ENCODE assay signal across 36 mouse cellular contexts in the genomic region with DNA sequence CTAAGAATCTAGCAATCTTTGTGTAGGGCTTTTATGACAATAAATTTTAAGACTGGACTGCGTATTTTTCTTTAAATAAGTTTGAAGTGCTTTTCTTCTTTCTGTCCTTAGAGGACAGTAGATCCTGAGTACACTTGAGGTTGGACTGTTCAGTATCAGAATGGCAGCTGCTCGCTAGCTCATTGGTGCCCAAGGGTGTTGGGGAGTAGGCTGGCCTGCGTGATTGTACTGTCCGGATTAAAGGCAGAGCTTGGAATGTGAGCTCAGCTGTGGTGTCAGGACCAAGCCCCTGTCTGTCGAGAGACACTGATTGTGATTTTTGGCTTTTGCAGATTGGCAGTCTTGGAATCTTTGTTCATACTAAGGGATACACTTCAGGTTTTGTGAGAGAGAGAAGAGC. TPM values are rescaled to one million over a fixed set of nuclear protein-coding genes. Genes with fewer than 3 reads are reported as not detected.
A peak's percentile ranks its signal among the peaks of the same experiment; 100 is the strongest.
DNase-seq lines count a peak whose midpoint lies in the region; ATAC-seq lines count a peak whose summit lies in the region.
"Had no signal": no experiment of that assay in that cellular context is flagged by ENCODE, and none has a peak within 500 bp of the region (broad histone marks: within the 10 kb centered on the region; RNA-seq: fewer than 3 reads in every experiment).

No protein-coding gene starts in this region.

- H3K4me3 ChIP-seq in heart, embryonic 12.5 days: no peak overlapping the region
- H3K4me3 ChIP-seq in limb, embryonic 10.5 days: no peak overlapping the region
- H3K4me3 ChIP-seq: embryonic facial prominence, embryonic 12.5 days; erythroblast, embryonic 14.5 days; forebrain, embryonic 13.5 days; hindbrain, embryonic 13.5 days; liver, embryonic 15.5 days; neural tube, embryonic 15.5 days had no signal

- H3K9me3 ChIP-seq in heart, embryonic 12.5 days (replicated peaks): no peaks in the 10 kb centered on the region
- H3K9me3 ChIP-seq in limb, embryonic 10.5 days (replicated peaks): no peaks in the 10 kb centered on the region
- H3K9me3 ChIP-seq: embryonic facial prominence, embryonic 12.5 days; forebrain, embryonic 13.5 days; hindbrain, embryonic 13.5 days; liver, embryonic 15.5 days; neural tube, embryonic 15.5 days had no signal

- ATAC-seq in heart, embryonic 12.5 days (ENCODE audit: insufficient number of reproducible peaks, low FRiP score): no peak
- ATAC-seq: forebrain, embryonic 13.5 days; intestine, embryonic 16.5 days; midbrain, embryonic 16.5 days; Patski had no signal

- no peak overlapping the region for H3K4me2 ChIP-seq in heart, embryonic 12.5 days
- H3K4me2 ChIP-seq: embryonic facial prominence, embryonic 12.5 days; forebrain, embryonic 13.5 days; heart, embryonic 11.5 days; hindbrain, embryonic 13.5 days; liver, embryonic 15.5 days; lung, embryonic 14.5 days; midbrain, embryonic 11.5 days; neural tube, embryonic 15.5 days had no signal

- H3K27me3 ChIP-seq in heart, embryonic 12.5 days (replicated peaks): no peaks in the 10 kb centered on the region
- no peaks in the 10 kb centered on the region for H3K27me3 ChIP-seq in limb, embryonic 10.5 days (ENCODE audit: low read depth, poor library complexity, severe bottlenecking)
- H3K27me3 ChIP-seq: embryonic facial prominence, embryonic 12.5 days; forebrain, embryonic 13.5 days; hindbrain, embryonic 13.5 days; liver, embryonic 15.5 days; neural tube, embryonic 15.5 days; Patski had no signal

- H3K9ac ChIP-seq in heart, embryonic 12.5 days: no peak overlapping the region
- H3K9ac ChIP-seq: embryonic facial prominence, embryonic 12.5 days; forebrain, embryonic 13.5 days; hindbrain, embryonic 13.5 days; liver, embryonic 15.5 days; lung, embryonic 14.5 days; neural tube, embryonic 15.5 days had no signal

- H3K36me3 ChIP-seq in heart, embryonic 12.5 days: peaks cover 18% of the 10 kb centered on the region
- peaks cover 86% of the 10 kb centered on the region for H3K36me3 ChIP-seq in limb, embryonic 10.5 days

- no peak overlapping the region for H3K27ac ChIP-seq in heart, embryonic 12.5 days (ENCODE audit: poor library complexity, severe bottlenecking)
- no peak overlapping the region for H3K27ac ChIP-seq in limb, embryonic 10.5 days
- H3K27ac ChIP-seq: embryonic facial prominence, embryonic 12.5 days; forebrain, embryonic 13.5 days; hindbrain, embryonic 13.5 days; liver, embryonic 15.5 days; neural tube, embryonic 15.5 days; stomach, postnatal 0 days had no signal

- peak; percentile 63 for DNase-seq in heart, adult 11 months
- peak; percentile 19 for DNase-seq in limb, embryonic 10.5 days (ENCODE audit: low spot score)
- DNase-seq in testis, postnatal 10 days (ENCODE audit: low spot score): peak; percentile 46
- peak; percentile 38 for DNase-seq in thymus, postnatal 4 days
- no peak for DNase-seq in spleen, postnatal 4 days (ENCODE audit: low spot score in 2 of 2)
- DNase-seq in frontal cortex, postnatal 36 days (ENCODE audit: low spot score in 2 of 2): no peak
- DNase-seq: adrenal gland, postnatal 10 days; cerebellum, adult 11 months; cerebellum, adult 9-10 months; cerebellum, postnatal 36 days; gastrocnemius, postnatal 25 days; heart, adult 18-20 months; heart, postnatal 4 days; kidney, adult 9 months; kidney, postnatal 10 days; layer of hippocampus, postnatal 36 days; lung, embryonic 14.5 days; retina, postnatal 1 day; right cerebral cortex, postnatal 25 days had no signal

- H3K4me1 ChIP-seq in heart, embryonic 12.5 days (replicated peaks): peaks cover 12% of the 10 kb centered on the region
- H3K4me1 ChIP-seq in limb, embryonic 10.5 days: no peaks in the 10 kb centered on the region
- H3K4me1 ChIP-seq: embryonic facial prominence, embryonic 12.5 days; forebrain, embryonic 13.5 days; hindbrain, embryonic 13.5 days; neural tube, embryonic 15.5 days had no signal

- 57% methylated on average over 5 of the region's 5 CpGs for WGBS in heart, embryonic 12.5 days
- 85% methylated on average over 5 of the region's 5 CpGs for WGBS in limb, embryonic 10.5 days

RNA-seq across cellular contexts. Expression of gene Skp1a, which starts 20.0 kb away (rescaled TPM):
- polyA plus RNA-seq in heart, embryonic 12.5 days (2016; fragmentation: Nextera tagmentation; extraction: Ambion mirVana): 530 and 532 TPM in 2 replicates
- polyA plus RNA-seq in limb, embryonic 10.5 days (2016; fragmentation: Nextera tagmentation; extraction: Ambion mirVana): 876 and 900 TPM in 2 replicates

RNA-seq across cellular contexts. Expression of gene Tcf7, which starts 31.0 kb away (rescaled TPM):
- 6.3 and 6.5 TPM in 2 replicates for polyA plus RNA-seq in heart, embryonic 12.5 days (2016; fragmentation: Nextera tagmentation; extraction: Ambion mirVana)
- 24.4 and 41.7 TPM in 2 replicates for polyA plus RNA-seq in limb, embryonic 10.5 days (2016; fragmentation: Nextera tagmentation; extraction: Ambion mirVana)

RNA-seq across cellular contexts. Expression of gene Olfr1371, which starts 38.0 kb away (rescaled TPM):
- polyA plus RNA-seq in heart, embryonic 12.5 days (2016; fragmentation: Nextera tagmentation; extraction: Ambion mirVana): not detected in 2 replicates
- polyA plus RNA-seq in limb, embryonic 10.5 days (2016; fragmentation: Nextera tagmentation; extraction: Ambion mirVana): not detected in 2 replicates
- polyA plus RNA-seq: embryonic facial prominence, embryonic 12.5 days; erythroblast, embryonic 14.5 days; forebrain, embryonic 13.5 days; heart, embryonic 11.5 days; heart, postnatal 0 days; hindbrain, embryonic 13.5 days; intestine, embryonic 16.5 days; large intestine, adult 2 months; limb, embryonic 11.5 days; liver, adult 2 months; liver, embryonic 15.5 days; lung, embryonic 14.5 days; midbrain, embryonic 11.5 days; midbrain, embryonic 16.5 days; neural tube, embryonic 15.5 days; Patski; stomach, postnatal 0 days had no signal

Comparison
In these comparisons a context has a peak if more than half of its experiments do, and no peak if none do; other contexts are left out.
1. DNase-seq: peak in heart, adult 11 months (single experiment), limb, embryonic 10.5 days (single experiment), testis, postnatal 10 days (single experiment) and thymus, postnatal 4 days (single experiment); none in spleen, postnatal 4 days (0 of 2) and frontal cortex, postnatal 36 days (0 of 2).